Mouse (Mus musculus) spleen, postnatal 36 days (tissue): ENCODE results near the gene Pecam1.

Experiments used
- DNase-seq, 2 experiments: peaks; one replicate each; pipeline ENCODE4 v3.0.0; 2022; ENCODE audit warnings: low spot score in 2 of 2, mixed read lengths in 1 of 2

Pecam1 gene

DNA sequence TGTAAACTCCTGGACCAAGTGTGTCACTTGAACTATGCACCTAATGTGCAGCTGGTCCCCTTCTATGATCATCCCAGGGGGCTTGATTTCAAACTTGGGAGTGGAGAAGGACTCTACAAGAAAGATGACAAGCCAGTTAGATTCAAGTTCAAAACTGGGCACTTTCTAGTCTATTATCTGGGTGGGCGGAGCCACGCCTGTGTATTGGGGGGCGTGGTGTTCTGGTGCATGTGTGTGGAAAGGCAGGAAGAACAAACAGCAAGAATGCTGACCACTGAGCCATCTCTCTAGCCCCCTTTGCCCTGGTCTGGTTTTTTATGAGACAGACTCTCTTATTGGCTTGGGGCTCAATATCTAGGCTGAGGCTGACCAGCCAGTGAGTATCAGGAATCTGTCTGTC, 54.5 kb downstream of the Pecam1 start:
- DNase-seq: no peak

DNA sequence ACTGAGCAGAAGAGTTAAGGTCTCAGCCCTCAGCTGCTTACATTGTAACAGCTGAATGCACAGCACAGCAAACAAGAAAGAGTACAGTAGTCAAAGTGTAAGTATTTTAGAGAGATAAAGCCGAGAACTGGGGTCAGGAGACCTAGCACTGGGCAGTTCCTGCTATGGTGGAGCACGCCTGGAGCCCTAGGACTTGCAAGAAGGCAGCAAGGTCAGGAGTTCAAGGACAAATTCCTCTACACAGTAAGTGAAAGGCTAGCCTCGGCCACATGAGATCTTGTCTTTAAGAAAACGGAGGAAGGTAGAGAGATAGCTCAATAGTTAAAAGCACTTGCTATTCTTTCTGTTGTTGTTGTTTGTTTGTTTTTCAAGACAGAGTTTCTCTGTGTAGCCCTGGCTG, 57.5 kb downstream of the Pecam1 start:
- no peak for DNase-seq

DNA sequence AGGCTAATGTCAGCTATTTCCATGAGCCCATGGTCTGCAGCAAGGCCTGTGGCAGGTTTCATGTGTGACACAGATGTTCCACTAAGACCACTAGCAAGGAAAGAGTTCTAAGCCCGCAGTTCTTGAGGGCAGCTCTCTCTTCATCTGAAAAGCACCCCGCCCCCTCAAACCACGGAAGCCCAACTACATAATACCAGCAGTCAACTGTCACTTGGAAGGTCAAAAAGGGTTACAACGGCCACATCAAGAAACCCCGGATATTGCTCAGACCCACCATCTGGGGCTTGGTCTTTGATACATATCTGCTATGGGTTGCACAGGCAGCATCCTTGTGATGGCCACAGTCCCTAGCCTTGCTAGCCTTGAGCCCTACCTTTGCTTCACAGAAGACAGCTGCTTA, 62.1 kb downstream of the Pecam1 start:
- no peak for DNase-seq

DNA sequence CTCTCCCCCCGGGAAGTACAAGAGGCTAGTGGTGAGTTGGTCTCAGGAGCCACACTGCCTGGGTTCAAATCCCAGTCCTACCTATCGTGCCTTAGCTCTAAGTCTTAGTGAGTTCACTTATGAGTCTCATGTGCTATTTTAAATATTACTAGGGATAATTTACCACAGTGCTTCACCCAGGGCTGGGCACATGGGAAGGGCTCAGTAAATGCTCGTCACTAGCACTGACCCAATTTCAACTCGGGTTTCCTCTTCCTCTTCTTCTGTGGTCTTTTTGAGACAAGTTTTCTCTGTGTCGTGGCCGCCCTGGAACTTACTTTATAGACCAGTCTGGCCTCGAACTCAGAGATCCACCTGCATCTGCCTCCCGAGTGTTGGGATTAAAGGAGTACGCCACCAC, 63.1 kb downstream of the Pecam1 start:
- DNase-seq: no peak

DNA sequence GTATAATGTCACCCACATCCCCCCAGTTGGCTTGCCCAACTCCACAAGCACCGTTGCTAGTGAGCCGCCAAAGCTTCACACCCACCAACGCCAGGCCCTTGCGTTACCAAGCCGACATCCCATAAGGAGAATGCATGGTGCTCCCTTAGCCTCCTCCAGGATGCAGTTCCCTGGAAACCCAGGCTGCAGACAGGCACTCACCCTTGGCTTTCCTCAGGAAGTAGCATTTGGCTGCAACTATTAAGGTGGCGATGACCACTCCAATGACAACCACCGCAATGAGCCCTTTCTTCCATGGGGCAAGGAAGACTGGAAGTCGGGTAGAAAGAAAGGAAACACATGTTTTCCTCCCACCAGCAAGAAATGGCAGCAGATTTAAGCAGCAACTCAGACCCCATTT, 66.4 kb downstream of the Pecam1 start:
- DNase-seq: no peak

DNA sequence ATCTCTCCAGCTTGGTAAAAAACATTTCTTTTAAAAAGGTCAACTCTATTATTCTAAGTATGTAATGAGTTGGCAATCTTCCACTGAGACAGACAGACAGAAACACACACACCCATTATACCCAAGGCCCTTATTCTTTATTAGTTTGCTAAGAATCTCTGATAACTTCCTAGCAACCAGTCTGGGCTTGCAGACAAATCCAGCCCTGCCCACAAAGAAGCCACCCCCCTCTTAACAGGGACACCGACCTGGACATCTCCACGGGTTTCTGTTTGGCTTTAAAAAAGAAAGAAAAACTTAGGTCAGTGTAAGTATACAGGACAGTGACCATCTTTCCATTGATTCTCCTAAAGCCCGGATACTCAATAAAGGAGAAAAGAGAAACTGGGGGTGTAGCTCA, 67.1 kb downstream of the Pecam1 start:
- DNase-seq: no peak

DNA sequence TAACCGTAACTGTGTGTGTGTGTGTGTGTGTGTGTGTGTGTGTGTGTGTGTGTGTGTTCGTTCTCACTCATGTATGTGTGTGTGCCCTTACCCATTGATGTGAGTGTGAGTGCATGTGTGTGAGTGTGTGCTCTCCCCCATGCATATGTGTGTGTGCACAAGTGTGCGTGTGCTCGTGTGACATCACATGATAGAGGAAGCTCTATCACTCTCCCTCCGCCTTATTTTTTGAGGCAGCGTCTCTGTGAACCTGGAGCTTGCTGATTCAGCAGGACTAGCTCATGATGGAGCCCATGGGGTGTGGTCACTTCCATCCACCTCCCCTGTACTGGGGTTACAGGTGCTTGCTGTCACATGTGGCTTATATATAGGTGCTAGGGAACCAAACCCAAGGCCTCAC, 69.3 kb downstream of the Pecam1 start:
- DNase-seq: no peak

DNA sequence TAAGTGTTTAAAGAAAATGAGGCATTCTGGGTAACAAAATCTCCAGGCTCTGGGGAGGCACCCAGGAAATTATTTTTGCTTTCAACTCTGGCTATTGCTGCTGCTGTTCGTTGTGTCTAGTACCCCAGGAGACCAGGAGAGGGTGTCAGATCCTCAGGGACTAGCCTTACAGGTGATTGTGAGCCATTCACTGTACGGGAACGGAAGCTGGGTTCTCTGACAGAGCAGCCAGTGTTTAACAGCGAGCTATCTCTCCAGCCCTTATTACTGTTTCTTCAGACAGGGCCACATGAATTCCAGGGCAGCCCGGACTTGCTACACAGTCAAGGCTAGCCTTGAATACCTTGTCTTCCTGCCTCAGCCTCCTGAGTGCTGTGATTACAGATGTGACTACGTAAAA, 70.6 kb downstream of the Pecam1 start:
- no peak for DNase-seq

DNA sequence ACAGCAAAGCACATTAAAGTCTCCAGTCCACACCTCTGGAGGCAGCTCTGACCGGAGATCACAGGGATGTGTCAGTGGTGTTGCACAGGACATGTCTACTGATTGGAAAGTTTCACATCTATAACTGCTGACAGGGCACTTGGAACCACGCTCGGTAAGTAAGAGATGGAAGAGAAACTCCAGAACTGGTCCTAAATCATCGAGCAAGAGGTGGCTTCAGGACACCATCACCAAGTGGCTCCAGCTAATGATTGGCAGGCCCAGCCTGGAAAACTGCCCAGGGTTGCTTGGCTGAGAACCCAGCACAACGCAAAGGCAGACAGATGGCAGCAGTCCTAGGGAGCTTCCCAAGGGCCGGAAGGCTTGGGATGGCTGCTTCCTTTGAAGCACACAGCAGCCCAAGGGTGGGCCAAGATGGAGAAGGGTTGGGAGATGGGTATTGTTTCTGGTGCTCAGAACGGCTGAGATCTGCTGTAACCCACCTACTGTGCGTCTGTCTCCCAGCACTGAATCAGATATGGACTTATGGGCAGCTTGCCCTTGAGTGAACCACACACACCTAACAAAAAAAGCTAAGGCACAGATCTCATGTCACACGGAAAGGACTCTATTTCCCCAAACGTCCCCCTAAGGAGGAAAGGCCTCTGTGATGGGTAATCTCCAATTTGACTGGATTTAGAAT, 72.4 kb downstream of the Pecam1 start:
- DNase-seq: no peak

DNA sequence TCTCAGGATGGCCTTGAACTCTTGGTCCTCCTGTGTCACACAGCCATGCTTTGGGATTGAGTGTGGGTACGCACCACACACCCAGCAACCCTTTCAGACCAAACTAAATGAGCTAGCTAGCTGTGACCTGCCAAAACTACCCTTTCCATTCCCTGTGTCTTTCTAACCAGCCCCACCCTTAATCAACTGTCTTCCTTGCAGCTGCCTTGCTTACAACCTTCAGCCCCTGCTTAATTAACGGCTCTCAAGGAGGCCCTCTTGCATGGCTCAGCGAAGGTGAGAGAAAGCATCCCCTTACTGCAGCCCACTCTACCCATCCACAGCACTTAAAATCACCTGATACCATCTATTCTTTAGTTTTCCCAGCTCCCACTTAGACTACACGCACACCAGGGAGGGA, 73.1 kb downstream of the Pecam1 start:
- DNase-seq: no peak

DNA sequence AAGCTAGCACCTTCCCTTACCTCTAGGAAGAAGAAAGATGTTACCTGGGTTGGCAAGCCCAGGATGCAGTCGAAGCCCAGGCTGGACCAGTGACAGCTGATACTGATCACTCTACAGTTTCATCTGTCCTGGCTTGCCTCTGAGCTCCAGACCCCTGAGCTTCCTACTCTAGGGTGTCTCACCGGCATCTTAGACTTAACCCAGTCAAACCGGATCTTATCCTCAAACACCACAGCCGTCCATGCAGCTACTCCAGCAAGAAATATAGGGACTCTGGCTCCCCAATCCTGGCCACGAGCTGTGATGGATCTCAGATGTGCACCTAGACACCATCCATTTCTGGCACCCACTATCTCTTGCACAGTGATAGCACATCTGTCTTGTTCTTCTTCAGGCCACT, 74.6 kb downstream of the Pecam1 start:
- no peak for DNase-seq

DNA sequence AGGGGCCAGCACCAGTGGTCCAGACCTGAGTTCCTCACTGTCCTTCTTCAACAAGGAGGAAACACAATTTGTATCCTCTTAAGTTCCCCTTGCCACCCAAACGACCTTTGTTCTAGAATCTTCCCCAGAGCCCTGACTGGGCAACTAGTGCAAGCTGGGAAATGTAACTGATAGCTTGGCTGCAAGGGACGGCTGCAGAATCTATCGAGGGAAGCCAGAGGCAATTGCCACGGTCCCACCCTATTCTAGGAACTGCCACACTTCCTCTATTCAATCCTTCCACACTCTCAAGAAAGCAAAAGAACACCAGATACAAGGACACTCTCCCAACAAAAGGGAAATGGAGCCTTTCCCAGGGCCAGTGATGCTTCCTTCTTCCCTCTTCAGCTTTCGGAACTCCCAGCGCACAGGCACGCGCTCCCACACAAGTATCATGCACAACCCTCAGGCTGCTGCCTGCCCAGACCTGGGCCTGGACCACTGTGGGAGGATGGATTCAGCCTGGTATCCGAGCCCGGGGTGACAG, 75.2 kb downstream of the Pecam1 start:
- DNase-seq: peak; percentile 45 to 51

DNA sequence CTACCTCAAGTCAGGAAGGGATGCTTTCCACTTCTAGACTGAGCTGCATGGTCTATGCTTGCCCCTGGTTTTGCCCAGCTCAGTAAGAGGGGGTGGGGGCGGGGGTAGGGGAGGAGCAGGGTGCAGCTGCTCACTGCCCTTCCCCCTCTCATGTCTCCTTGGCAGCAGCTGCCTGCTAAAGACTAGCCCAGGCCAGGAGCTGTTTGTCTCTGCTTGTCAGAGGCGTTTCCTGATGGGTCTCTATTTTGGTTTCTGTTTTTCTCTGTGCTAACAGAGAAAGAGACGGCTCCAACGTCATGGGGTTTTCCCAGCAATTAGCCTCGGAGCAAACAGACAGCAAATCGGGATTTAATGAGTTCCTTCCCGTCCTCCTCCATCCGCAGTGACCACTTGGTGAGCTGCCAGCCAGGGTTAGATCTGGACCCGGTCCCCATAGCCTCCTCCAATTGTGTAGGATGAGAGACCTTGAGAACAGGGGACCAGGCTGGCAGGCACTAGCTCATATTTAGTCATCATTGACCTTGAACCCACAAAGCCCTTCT, 75.7 kb downstream of the Pecam1 start:
- peak; percentile 82 to 84 for DNase-seq

DNA sequence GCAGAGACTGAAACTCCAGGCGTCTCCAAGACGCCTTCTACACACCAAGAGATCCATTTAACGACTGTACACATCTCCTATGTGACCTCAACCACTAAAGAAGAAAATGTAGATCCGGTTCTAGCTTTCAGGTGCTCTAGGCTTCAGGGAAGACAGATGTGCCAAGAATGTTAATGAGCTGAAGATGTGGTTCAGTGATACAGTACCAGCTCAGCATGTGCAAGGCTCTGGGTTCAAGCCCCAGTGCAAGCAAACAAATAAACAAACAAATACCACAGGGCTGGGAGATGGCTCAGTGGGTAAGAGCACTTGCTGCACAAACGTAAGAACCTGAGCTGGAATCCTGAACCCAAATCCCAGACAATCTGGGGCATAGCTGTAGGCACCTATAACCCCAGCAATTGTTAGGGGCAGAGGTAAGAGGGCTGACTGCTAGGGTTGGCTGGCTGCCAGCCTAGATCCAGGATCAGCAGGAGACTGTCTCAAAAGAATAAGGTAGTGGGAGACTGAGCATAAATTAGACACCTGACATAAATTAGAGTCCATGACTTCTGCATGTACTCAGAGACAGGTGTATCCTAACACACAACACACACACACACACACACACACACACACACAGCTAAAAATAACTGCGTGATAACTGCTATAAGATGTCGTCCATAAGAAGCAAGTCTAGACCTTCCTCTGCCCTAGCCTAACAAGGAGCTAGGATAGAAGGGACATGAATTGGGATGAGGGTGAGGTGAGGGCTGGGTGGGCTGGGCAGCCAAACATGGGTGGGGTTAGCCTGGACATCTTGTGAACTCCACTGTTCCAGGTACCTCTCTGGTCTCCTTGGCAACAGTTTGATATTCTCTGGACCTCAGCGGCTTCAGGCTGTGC, 76.5 kb downstream of the Pecam1 start:
- DNase-seq: no peak

DNA sequence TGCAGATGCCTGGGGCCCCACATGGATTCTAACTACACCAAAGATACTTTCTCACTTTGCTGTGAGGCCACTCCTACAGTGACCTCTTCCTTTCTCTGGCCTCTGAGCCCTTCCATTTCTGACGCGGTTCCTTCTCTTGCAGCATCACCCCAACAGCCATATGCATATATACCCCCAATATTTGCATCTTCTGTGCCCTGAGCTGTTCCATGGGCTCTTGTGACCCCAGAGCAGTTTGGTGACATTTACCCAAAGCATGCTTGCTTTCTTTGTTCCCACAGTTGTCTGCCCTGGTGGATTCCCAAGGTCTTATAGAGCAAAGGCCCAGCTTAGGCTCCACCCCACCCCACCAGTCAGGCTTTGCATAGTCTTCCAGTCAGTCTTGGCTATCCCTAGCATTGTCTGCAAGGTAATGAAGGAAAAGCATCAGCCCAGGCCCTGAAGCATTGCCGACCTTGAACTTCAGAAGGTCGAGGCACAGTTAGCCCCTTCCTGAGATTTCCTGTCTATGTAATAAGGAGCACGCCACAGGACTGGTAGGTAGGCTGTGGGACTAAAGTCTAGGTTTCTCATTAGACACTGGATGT, 77.4 kb downstream of the Pecam1 start:
- no peak for DNase-seq

DNA sequence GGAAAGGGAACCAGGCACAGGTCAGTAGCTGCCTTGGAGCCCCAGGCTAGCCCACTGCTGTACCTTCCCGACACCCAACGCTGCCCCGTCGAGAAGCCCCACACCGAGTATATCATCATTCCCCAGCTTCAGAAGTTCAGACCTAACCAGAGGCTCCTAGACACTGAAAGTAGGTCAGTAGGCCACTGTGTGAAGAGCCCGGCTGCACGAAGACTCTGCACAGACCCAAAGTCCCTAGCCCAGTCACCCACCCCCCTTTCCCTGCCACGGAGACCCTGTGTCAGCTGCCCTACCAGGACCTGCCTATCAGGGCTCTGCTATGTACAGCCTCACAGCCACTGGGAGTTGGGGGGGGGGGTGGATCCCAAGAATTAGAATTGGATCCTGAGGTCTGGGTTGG, 78.6 kb downstream of the Pecam1 start:
- no peak for DNase-seq

DNA sequence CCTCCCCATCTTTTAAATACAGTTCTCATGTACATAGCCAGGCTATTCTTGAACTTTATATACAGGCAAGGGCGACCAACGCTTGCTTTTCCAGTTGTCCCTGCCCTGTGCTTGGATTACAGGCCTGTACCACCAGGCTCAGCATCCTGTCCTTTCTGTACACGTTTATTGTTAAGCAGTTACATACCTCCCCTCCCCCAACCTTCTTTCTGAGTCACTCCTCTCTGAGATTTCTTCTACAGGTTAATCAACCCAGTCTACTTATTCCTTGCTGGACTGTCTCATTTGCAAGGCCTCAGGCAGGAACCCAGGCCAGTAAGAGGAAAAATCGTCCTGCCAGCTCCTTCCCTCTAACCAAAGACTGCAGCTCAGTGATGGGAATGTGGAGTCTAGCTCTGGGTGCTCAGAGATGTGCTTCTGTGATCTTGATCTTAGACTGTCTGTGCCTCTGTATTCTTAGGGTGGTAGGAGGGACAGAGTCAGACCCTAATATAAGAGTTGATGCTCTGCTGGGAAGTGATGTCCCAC, 79.4 kb downstream of the Pecam1 start:
- DNase-seq: no peak

DNA sequence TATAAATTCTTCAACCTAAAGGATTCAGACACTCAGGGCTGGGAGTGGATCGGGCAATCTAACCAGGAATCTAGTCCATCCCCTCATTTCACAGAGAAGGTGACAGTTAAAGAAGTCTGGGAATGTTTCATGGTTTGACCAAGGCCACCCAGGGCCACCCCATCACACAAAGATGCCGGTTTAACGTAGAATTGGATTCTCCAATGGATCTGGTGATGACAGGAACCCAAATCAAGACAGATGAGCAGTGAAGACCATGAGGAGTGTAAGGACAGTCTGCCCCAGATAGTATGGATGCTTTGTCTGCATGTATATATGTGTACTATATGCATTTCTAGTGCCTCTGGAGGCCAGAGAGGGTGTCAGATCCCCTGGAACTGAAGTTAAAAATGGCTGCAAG, 80.2 kb downstream of the Pecam1 start:
- no peak for DNase-seq

DNA sequence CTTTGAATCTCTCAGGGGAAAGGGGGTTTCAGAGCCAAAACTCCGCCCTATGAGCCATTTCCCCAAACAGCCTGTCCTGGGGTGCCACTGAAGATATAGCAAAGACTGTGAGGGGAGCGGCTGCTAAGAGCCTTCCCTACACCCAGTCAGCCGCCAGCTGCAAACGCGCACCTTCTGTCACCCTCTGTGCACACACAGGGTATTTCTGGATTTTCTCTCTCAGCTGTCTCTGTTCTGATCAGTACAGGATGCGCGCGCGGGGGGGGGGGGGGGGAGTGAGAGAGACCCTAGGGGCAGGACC, 80.6 kb downstream of the Pecam1 start:
- peak; percentile 87 to 88 for DNase-seq

DNA sequence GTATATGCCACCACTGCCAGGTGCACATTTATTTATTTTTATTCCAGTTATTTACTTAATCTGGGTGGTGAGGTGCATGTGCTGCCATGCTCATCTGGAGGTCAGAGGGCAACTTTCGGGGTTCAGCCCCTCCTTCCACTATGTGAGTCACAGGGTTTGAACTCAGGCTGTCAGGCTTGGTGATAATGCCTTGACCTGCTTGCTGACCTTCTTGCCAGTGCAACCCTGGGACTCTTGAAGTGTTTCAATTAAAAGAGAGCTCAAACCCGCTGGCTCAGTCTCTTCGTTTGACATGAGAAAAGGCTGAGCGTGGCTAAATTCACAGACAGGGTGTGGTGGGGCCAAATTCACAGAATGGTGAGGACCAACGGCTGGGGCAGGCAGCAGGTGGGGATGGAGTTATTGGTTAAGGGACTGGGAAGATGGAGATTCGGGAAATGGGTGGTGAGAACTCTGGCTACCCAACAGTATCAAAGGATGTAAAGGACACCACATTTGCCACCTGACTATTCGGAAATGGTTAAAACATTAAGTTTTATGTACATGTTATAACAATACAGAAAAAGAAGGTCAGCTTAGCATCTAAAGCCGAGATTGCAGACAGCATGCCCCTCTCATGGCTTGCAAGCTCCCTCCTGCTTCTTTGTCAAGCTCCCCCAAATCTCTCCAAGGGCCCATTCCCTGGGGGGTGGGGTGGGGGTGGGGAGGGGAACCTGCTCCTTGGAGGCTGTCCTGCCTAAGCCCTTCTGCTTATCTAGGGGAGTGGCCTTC, 81.1 kb downstream of the Pecam1 start:
- no peak for DNase-seq

DNA sequence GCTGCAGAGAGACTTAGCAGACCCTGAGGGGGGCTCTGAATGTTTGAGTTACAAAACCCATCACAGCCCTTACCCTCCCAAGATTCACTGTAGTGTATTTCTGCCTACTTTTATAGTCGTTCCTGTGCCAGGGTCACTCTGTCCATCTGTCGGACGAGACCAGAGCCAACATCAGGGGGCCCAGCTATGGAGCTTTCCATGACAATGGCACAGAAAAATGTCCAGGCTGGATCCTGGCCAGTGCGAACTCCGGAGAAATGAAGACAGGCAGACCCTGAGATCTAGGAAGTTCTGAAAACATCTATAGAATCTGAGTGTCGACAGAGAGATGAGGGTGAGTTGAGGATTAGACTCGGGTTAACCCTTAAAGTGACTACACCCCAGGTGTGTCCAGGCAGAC, 82.1 kb downstream of the Pecam1 start:
- DNase-seq: no peak

DNA sequence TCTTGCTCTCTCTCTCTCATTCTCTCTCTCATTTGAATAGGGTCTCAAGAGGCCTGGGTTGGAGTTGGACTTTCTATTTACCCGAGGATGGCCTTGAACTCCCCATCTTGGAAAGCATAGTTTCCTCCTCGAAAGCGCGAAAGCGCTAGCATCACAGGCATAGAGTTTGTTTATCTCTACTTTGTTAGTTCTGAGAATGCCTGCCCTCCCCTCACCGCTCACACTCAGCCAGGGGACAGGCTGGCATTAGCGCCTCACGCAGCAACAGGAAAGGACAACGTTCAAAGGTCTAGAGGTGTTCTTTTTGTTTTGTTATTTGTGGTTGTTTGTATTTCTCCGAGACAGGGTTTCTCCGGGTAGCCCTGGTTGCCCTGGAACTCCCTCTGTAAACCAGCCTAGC, 82.6 kb downstream of the Pecam1 start:
- no peak for DNase-seq
